Mouse (Mus musculus) heart, embryonic 13.5 days (tissue): ENCODE data around the gene Col5a1. TPM values are rescaled to one million over a fixed set of nuclear protein-coding genes. Genes with fewer than 3 reads are reported as not detected.
A peak's percentile ranks its signal among the peaks of the same experiment; 100 is the strongest.

Experiments
- ATAC-seq: fragments of 200-750 bp; cut with Nextera tagmentation; 2 replicates; pipeline ENCODE4 v1.8.0; 2017; ENCODE audit warnings: moderate TSS enrichment; ENCODE audit not compliant: insufficient number of reproducible peaks, low FRiP score, low TSS enrichment; ENCODE audit errors: extremely low read depth
- H3K27ac ChIP-seq: fragments of 300-500 bp; sonication (generic); replicated peaks from 2 replicates; pipeline ENCODE4 v1.5.1; 2015; ENCODE audit warnings: moderate library complexity, mild to moderate bottlenecking, inconsistent platforms
- H3K27me3 ChIP-seq: fragments of 300-500 bp; sonication (generic); replicated peaks from 2 replicates; pipeline ENCODE4 v1.6.1; 2015; ENCODE audit warnings: mild to moderate bottlenecking, inconsistent platforms
- H3K36me3 ChIP-seq: fragments of 300-500 bp; sonication (generic); 2 replicates; pipeline ENCODE4 v1.6.1; 2015; ENCODE audit warnings: mild to moderate bottlenecking, inconsistent platforms
- H3K4me1 ChIP-seq: fragments of 300-500 bp; sonication (generic); 2 replicates; pipeline ENCODE4 v1.6.1; 2015; ENCODE audit warnings: inconsistent platforms
- H3K4me2 ChIP-seq: fragments of 300-500 bp; sonication (generic); 2 replicates; pipeline ENCODE4 v1.6.1; 2015; ENCODE audit warnings: inconsistent platforms, mild to moderate bottlenecking, moderate library complexity
- H3K4me3 ChIP-seq: fragments of 300-500 bp; sonication (generic); 2 replicates; pipeline ENCODE4 v1.5.1; 2015; ENCODE audit warnings: moderate library complexity, mild to moderate bottlenecking, inconsistent platforms
- H3K9ac ChIP-seq: fragments of 300-500 bp; sonication (generic); 2 replicates; pipeline ENCODE4 v1.6.1; 2015; ENCODE audit warnings: inconsistent platforms, mild to moderate bottlenecking, moderate library complexity
- H3K9me3 ChIP-seq: fragments of 300-500 bp; sonication (generic); 2 replicates; pipeline ENCODE4 v1.6.1; 2016; ENCODE audit warnings: inconsistent platforms
- WGBS: fragments of 180-500 bp; shearing (Covaris S2); methylation state at CpG from one replicate; pipeline ENCODE4 v1.1.7; 2015; ENCODE audit warnings: mixed read lengths; 5-methylcytosine and 5-hydroxymethylcytosine counted together
- polyA plus RNA-seq: library from polyadenylated mRNA; unstranded; fragments of >200 nt; fragmentation: Nextera tagmentation; extraction: Ambion mirVana; gene quantifications from 2 replicates; pipeline ENCODE4 v1.2.1, GENCODE M21; 2015

Col5a1 gene
- polyA plus RNA-seq, 1 experiment from 2014 or later, result 48.8 TPM

GRCm38 (mm10) chr2:27885456-27886147 is 623 bp upstream of the Col5a1 start:
- Histone ChIP-seq H3K36me3 (no peaks in the 10 kb centered on the region), H3K27ac (peak overlapping the region; percentile 91), H3K4me3 (peak overlapping the region; percentile 76), H3K27me3 (peaks cover 15% of the 10 kb centered on the region; the same call in 1 of the 2 replicates), H3K4me1 (peaks cover 51% of the 10 kb centered on the region), H3K4me2 (peak overlapping the region; percentile 91), H3K9ac (peak overlapping the region; percentile 92), H3K9me3 (no peaks in the 10 kb centered on the region)
- 16% methylated on average over 12 of the region's 12 CpGs for WGBS
- ATAC-seq, result 0 out of 2 replicates have a peak, but pooled peaks have one; percentile 33

- Histone ChIP-seq H3K36me3 (0 out of 2 replicates have a peak, but pooled peaks cover 3% of the 10 kb centered on the region), H3K9me3 (no peaks in the 10 kb centered on the region), H3K27ac (peak overlapping the region; percentile 91), H3K4me2 (peak overlapping the region; percentile 91), H3K4me1 (peaks cover 63% of the 10 kb centered on the region), H3K27me3 (peaks cover 15% of the 10 kb centered on the region; the same call in 1 of the 2 replicates), H3K4me3 (peak overlapping the region; percentile 76), H3K9ac (peak overlapping the region; percentile 92)
- WGBS, result under 1% methylated on average over 66 of the region's 67 CpGs
- no peak for ATAC-seq
Observed at GRCm38 (mm10) chr2:27886608-27887460, 609 bp downstream of the Col5a1 start.

- Histone ChIP-seq H3K4me3 (peak overlapping the region; percentile 76), H3K36me3 (0 out of 2 replicates have a peak, but pooled peaks cover 3% of the 10 kb centered on the region), H3K27ac (peak overlapping the region; percentile 91), H3K4me2 (peak overlapping the region; percentile 91), H3K9ac (peak overlapping the region; percentile 92), H3K4me1 (peaks cover 65% of the 10 kb centered on the region), H3K9me3 (no peaks in the 10 kb centered on the region), H3K27me3 (peaks cover 15% of the 10 kb centered on the region; the same call in 1 of the 2 replicates)
- 22% methylated on average over 11 of the region's 11 CpGs for WGBS
- ATAC-seq, result no peak
Observed at GRCm38 (mm10) chr2:27887461-27888264, 1.4 kb downstream of the Col5a1 start.

- H3K36me3 ChIP-seq, result 0 out of 2 replicates have a peak, but pooled peaks cover 3% of the 10 kb centered on the region
- peak overlapping the region; percentile 92 for H3K9ac ChIP-seq
- H3K27ac ChIP-seq, result peak overlapping the region; percentile 91
- peaks cover 68% of the 10 kb centered on the region for H3K4me1 ChIP-seq
- H3K4me3 ChIP-seq, result peak overlapping the region; percentile 76
- peaks cover 12% of the 10 kb centered on the region; the same call in 1 of the 2 replicates for H3K27me3 ChIP-seq
- 14% methylated on average over 10 of the region's 10 CpGs for WGBS
- peak; percentile 10; the same call in 1 of the 2 replicates for ATAC-seq
- H3K4me2 ChIP-seq, result peak overlapping the region; percentile 91
- H3K9me3 ChIP-seq, result no peaks in the 10 kb centered on the region
Observed at GRCm38 (mm10) chr2:27888603-27889545, 2.6 kb downstream of the Col5a1 start.

DNA sequence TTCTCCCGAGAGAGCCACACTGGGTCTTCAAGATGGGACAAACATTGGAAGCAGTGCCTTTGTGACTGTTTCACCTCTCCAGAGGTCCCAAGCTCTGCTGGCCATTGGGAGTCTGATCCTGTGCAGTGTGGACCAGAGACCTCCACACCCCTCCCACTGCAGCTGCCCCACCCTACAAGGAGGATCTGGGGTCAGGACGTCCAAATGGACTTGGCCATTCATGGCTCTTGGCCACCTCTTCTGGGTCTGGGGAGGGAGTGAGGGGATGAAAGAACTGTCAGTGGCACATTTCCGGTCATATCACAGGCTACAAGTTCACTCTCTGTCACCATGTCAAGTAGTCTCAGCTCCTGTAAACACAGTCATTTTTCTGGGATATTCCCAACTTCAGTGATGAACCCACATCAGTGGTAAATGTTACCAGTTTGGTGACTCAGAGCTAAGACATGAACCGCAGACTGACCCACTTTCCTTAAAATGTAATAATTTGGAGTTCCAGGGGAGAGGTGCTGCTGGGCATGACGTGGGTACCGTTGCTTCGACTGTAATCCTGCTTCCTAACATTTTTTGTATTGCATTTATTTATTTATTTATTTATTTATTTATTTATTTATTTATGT is 5.8 kb downstream of the Col5a1 start:
- no peak overlapping the region for H3K27ac ChIP-seq
- WGBS, result 84% methylated on average over 7 of the region's 7 CpGs
- H3K9ac ChIP-seq, result no peak overlapping the region
- no peak overlapping the region for H3K4me3 ChIP-seq
- peaks cover 74% of the 10 kb centered on the region for H3K4me1 ChIP-seq
- peaks cover 12% of the 10 kb centered on the region; the same call in 1 of the 2 replicates for H3K27me3 ChIP-seq
- no peak for ATAC-seq
- no peak overlapping the region for H3K4me2 ChIP-seq
- 0 out of 2 replicates have a peak, but pooled peaks cover 3% of the 10 kb centered on the region for H3K36me3 ChIP-seq
- no peaks in the 10 kb centered on the region for H3K9me3 ChIP-seq

- peaks cover 72% of the 10 kb centered on the region for H3K4me1 ChIP-seq
- WGBS, result 89% methylated on average over 12 of the region's 12 CpGs
- no peak overlapping the region for H3K4me2 ChIP-seq
- H3K4me3 ChIP-seq, result no peak overlapping the region
- H3K9ac ChIP-seq, result no peak overlapping the region
- 0 out of 2 replicates have a peak, but pooled peaks cover 3% of the 10 kb centered on the region for H3K36me3 ChIP-seq
- no peak for ATAC-seq
- H3K27ac ChIP-seq, result no peak overlapping the region
- H3K9me3 ChIP-seq, result no peaks in the 10 kb centered on the region
- peaks cover 5% of the 10 kb centered on the region; the same call in 1 of the 2 replicates for H3K27me3 ChIP-seq
Observed at GRCm38 (mm10) chr2:27893015-27893414, 6.8 kb downstream of the Col5a1 start.

GRCm38 (mm10) chr2:27894986-27895385 is 8.8 kb downstream of the Col5a1 start:
- Histone ChIP-seq H3K4me3 (no peak overlapping the region), H3K27me3 (no peaks in the 10 kb centered on the region), H3K4me1 (peaks cover 64% of the 10 kb centered on the region), H3K9ac (no peak overlapping the region; the same call in 1 of the 2 replicates), H3K27ac (no peak overlapping the region), H3K9me3 (no peaks in the 10 kb centered on the region), H3K4me2 (no peak overlapping the region), H3K36me3 (0 out of 2 replicates have a peak, but pooled peaks cover 3% of the 10 kb centered on the region)
- no peak for ATAC-seq
- WGBS, result 73% methylated on average over 5 of the region's 5 CpGs

- Histone ChIP-seq H3K27me3 (no peaks in the 10 kb centered on the region), H3K36me3 (0 out of 2 replicates have a peak, but pooled peaks cover 3% of the 10 kb centered on the region), H3K9ac (no peak overlapping the region), H3K27ac (no peak overlapping the region), H3K4me1 (peaks cover 65% of the 10 kb centered on the region), H3K9me3 (no peaks in the 10 kb centered on the region), H3K4me2 (no peak overlapping the region), H3K4me3 (no peak overlapping the region)
- 77% methylated on average over 4 of the region's 4 CpGs for WGBS
- no peak for ATAC-seq
Observed at GRCm38 (mm10) chr2:27895648-27896047, 9.4 kb downstream of the Col5a1 start.

GRCm38 (mm10) chr2:27897161-27897560 is 10.9 kb downstream of the Col5a1 start:
- no peaks in the 10 kb centered on the region for H3K36me3 ChIP-seq
- no peak for ATAC-seq
- H3K9me3 ChIP-seq, result no peaks in the 10 kb centered on the region
- no peak overlapping the region for H3K4me3 ChIP-seq
- no peaks in the 10 kb centered on the region for H3K27me3 ChIP-seq
- H3K4me2 ChIP-seq, result no peak overlapping the region
- H3K9ac ChIP-seq, result no peak overlapping the region
- WGBS, result 65% methylated on average over 6 of the region's 6 CpGs
- no peak overlapping the region for H3K27ac ChIP-seq
- peaks cover 67% of the 10 kb centered on the region for H3K4me1 ChIP-seq
